Mouse (Mus musculus) liver, embryonic 14.5 days (tissue): ENCODE data around the gene Vill.

Source experiments
- CTCF ChIP-seq: IDR thresholded peaks from 2 replicates; pipeline ENCODE4 v1.5.1; 2016; ENCODE audit warnings: antibody characterized with exemption, low read depth, control low read depth
- EP300 ChIP-seq: IDR thresholded peaks from 2 replicates; pipeline ENCODE4 v1.6.1; 2016; ENCODE audit warnings: antibody characterized with exemption, low read depth

GRCm38 (mm10) chr9:119055336-119055735, 2.8 kb downstream of the Vill start:
- TF ChIP-seq CTCF (no peak), EP300 (no peak)
